Mouse (Mus musculus) lung, adult 2 months (tissue): Measurements from ENCODE around the gene Majin. TPM values are rescaled to one million over a fixed set of nuclear protein-coding genes. Genes with fewer than 3 reads are reported as not detected.
A peak's percentile ranks its signal among the peaks of the same experiment; 100 is the strongest.

Source experiments
- DNase-seq: peaks from one replicate; pipeline ENCODE4 v3.0.0; 2022
- H3K4me1 ChIP-seq: fragments of 200-500 bp; 2 replicates; pipeline ENCODE4 v1.6.1; 2011; ENCODE audit warnings: low read length; ENCODE audit not compliant: control insufficient read depth, insufficient read depth
- H3K4me3 ChIP-seq: fragments of 200-500 bp; replicated peaks from 2 replicates; pipeline ENCODE3; 2011; ENCODE audit warnings: low read depth, mild to moderate bottlenecking, control low read depth, low read length; ENCODE audit errors: extremely low read depth
- CTCF ChIP-seq: fragments of 200-500 bp; IDR thresholded peaks from 2 replicates; pipeline ENCODE4 v1.5.1; 2011; ENCODE audit warnings: mild to moderate bottlenecking, low read length, control low read depth; ENCODE audit not compliant: insufficient read depth
- POLR2A ChIP-seq: fragments of 200-500 bp; IDR thresholded peaks from 2 replicates; pipeline ENCODE4 v1.6.1; 2011; ENCODE audit warnings: low read depth, mild to moderate bottlenecking, control low read depth, low read length, borderline replicate concordance; ENCODE audit errors: extremely low read depth
- WGBS: fragments of 180-500 bp; shearing (Covaris S2); methylation state at CpG from one replicate; pipeline ENCODE4 v1.1.7; 2018; 5-methylcytosine and 5-hydroxymethylcytosine counted together
- polyA plus RNA-seq: library from polyadenylated mRNA; depleted of rRNA; stranded (reverse); fragments of >200 nt; gene quantifications from 2 replicates; pipeline ENCODE4 v1.2.3, GENCODE M21; 2012; rRNA removed

Majin gene
- polyA plus RNA-seq, result 0.37 and 0.75 TPM in 2 replicates

- TF ChIP-seq CTCF, result no peak
- no peak for TF ChIP-seq POLR2A
- 85% methylated on average over 23 of the region's 23 CpGs for WGBS
- no peak for DNase-seq
Measured at GRCm38 (mm10) chr19:6184131-6184530, at the start of gene Majin. Majin (plus strand) TSS chr19:6184388.

DNA sequence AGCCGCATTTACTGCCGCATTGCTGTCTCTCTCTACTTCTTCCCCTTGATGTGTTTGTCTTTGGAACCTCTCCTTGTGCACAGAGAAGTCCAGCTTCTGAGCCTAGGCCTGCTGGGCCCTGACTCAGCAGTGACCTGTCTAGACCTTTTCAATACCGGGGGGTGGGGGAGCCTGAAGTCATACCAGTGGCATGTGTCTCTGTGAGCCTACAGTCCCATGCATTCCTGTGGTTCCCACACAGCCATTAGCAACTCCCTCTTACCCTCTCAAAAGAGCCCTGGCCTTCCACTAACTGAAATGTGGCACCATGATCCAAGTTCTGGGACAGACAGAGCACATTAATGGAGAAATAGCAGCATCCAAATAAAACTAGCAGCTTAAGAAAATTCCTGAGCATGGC is 47.8 kb upstream of the Majin start:
- TF ChIP-seq CTCF (no peak), POLR2A (no peak)
- H3K4me1 ChIP-seq, result peaks cover 2% of the 10 kb centered on the region; the same call in 1 of the 2 replicates
- H3K4me3 ChIP-seq, result no peak overlapping the region
- 87% methylated on average over 3 of the region's 3 CpGs for WGBS
- DNase-seq, result no peak

More at GRCm38 (mm10) chr19:6184131-6184530, at the start of gene Majin:
- Histone ChIP-seq H3K4me3 (no peak within 1 kb of the TSS), H3K4me1 (no peaks in the 10 kb centered on the region; the same call in 1 of the 2 replicates)

GRCm38 (mm10) chr19:6139701-6140100 is 44.5 kb upstream of the Majin start:
- H3K4me3 ChIP-seq, result no peak overlapping the region
- H3K4me1 ChIP-seq, result peaks cover 2% of the 10 kb centered on the region; the same call in 1 of the 2 replicates
- no peak for TF ChIP-seq CTCF
- no peak for TF ChIP-seq POLR2A
- DNase-seq, result no peak
- 94% methylated on average over 6 of the region's 6 CpGs for WGBS

DNA sequence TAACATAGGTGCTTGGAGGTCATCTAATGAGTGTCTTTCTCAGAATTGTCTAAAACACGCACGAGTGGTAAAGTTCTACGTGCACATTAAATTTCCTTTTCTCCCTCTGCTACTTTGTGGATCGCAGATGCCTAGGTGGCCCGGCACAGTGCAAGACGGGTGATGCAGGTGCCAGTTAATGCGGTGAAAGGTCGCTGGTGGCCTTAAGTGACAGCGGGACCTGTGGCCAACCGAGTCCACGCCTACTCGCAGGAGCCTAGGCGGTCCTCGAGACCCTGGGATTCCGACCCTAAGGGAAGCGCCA is 43.9 kb upstream of the Majin start:
- WGBS, result 2% methylated on average over 16 of the region's 16 CpGs
- Histone ChIP-seq H3K4me1 (peaks cover 2% of the 10 kb centered on the region; the same call in 1 of the 2 replicates), H3K4me3 (peak overlapping the region; percentile 81)
- TF ChIP-seq POLR2A (no peak), CTCF (no peak)
- DNase-seq, result no peak

GRCm38 (mm10) chr19:6140678-6141393 is 43.4 kb upstream of the Majin start, which contains the start of gene Batf2:
Batf2 (plus strand) TSS chr19:6140983.
- Histone ChIP-seq H3K4me1 (peaks cover 2% of the 10 kb centered on the region; the same call in 1 of the 2 replicates), H3K4me3 (peak within 1 kb of the TSS; percentile 81)
- WGBS, result 1% methylated on average over 68 of the region's 68 CpGs
- DNase-seq, result peak; percentile 90
- TF ChIP-seq CTCF, result peak; percentile 65
- peak; percentile 21; the same call in 1 of the 2 replicates for TF ChIP-seq POLR2A

DNA sequence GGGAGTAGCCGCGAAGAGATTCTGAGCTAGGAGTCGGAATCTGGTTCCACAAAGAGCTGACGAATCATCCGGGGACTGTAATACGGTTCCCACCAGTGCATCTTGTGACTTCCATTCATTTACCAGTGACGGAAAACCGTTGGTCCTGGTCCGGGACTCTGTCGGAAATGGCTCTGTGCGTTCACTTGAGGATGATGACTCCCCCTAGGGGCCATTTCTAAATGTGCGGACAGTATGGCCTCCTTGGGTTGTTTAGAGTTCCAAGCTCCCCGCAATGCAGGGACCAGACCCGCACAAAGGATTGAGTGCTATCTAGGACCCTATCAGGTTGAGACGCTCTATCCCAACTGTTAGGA is 42.8 kb upstream of the Majin start, which contains the start of gene Arl2:
Gene Arl2 (minus strand): TSS at position 155 of the 356 bp plus-strand sequence.
- WGBS, result under 1% methylated on average over 15 of the region's 15 CpGs

GRCm38 (mm10) chr19:6144842-6145241 is 39.3 kb upstream of the Majin start:
- peaks cover 2% of the 10 kb centered on the region; the same call in 1 of the 2 replicates for H3K4me1 ChIP-seq
- 73% methylated on average over 5 of the region's 5 CpGs for WGBS
- TF ChIP-seq CTCF, result no peak
- TF ChIP-seq POLR2A, result no peak
- DNase-seq, result no peak
- no peak overlapping the region for H3K4me3 ChIP-seq

More for the DNA sequence above, 42.8 kb upstream of the Majin start, which contains the start of gene Arl2:
- TF ChIP-seq POLR2A (no peak), CTCF (peak; percentile 71)
- Histone ChIP-seq H3K4me3 (peak within 1 kb of the TSS; percentile 81), H3K4me1 (peaks cover 2% of the 10 kb centered on the region; the same call in 1 of the 2 replicates)
- no peak for DNase-seq

DNA sequence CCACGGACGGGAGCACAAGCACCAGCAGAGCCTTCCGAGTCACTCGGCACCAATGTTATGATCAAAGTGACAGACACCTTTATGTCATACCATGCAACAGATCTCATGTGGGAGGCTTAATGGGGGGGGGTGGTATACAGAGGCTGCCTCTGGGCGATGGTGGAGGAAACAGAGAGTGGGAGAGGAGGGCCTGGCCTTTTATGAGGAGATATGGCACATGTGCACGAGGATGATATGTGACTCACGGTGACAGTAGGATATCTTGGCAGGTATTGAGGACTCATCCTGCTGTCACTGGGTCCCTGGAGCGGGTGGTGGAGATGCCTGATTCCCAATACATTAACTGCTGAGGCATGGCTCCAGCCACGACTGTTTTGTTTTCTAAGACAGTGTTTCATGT is 29.0 kb upstream of the Majin start:
- TF ChIP-seq CTCF, result no peak
- no peak for TF ChIP-seq POLR2A
- H3K4me3 ChIP-seq, result no peak overlapping the region
- H3K4me1 ChIP-seq, result no peaks in the 10 kb centered on the region
- DNase-seq, result no peak
- WGBS, result 80% methylated on average over 9 of the region's 9 CpGs

- Histone ChIP-seq H3K4me1 (no peaks in the 10 kb centered on the region), H3K4me3 (no peak overlapping the region)
- TF ChIP-seq CTCF, result no peak
- TF ChIP-seq POLR2A, result no peak
- 66% methylated on average over 8 of the region's 8 CpGs for WGBS
- no peak for DNase-seq
Measured at GRCm38 (mm10) chr19:6156372-6156771, 27.8 kb upstream of the Majin start.

DNA sequence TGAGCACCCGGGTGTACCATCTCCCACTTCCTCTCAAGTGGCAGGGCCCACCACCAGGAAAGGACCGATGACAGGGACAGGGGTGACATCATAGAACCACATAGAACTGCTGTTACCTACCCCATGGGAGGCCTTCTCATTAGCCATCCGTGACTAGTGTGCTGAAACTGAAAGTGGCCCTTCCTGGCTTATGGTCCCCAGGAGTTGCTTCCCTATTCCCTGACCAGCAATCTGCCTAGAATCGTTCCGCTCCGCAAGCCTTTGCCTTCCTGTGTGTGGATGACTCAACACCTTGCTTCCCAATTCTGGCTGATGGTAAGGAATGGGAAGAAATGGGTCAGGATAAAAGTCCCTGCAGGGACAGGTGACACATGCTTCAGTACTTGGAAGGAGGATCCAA is 27.0 kb upstream of the Majin start:
- no peaks in the 10 kb centered on the region for H3K4me1 ChIP-seq
- no peak for TF ChIP-seq POLR2A
- no peak for TF ChIP-seq CTCF
- no peak for DNase-seq
- no peak overlapping the region for H3K4me3 ChIP-seq
- 42% methylated on average over 6 of the region's 6 CpGs for WGBS
